Mouse (Mus musculus) forebrain, embryonic 13.5 days (tissue): ENCODE data around the gene Dhx37. TPM values are rescaled to one million over a fixed set of nuclear protein-coding genes. Genes with fewer than 3 reads are reported as not detected.
"Not testable (repeated sequence)": the region's sequence is repeated elsewhere in the genome, so short reads cannot be mapped to it uniquely, and the experiment has no call there.

Experiments
- ATAC-seq: fragments of 200-750 bp; cut with Nextera tagmentation; 2 replicates; pipeline ENCODE4 v1.8.0; 2017
- H3K27ac ChIP-seq: fragments of 300-500 bp; sonication (generic); 2 replicates; pipeline ENCODE4 v1.5.1; 2015; ENCODE audit warnings: inconsistent platforms, mild to moderate bottlenecking, moderate library complexity
- H3K27me3 ChIP-seq: fragments of 300-500 bp; sonication (generic); 2 replicates; pipeline ENCODE4 v1.6.1; 2015; ENCODE audit warnings: mild to moderate bottlenecking, inconsistent platforms
- H3K36me3 ChIP-seq: fragments of 300-500 bp; sonication (generic); 2 replicates; pipeline ENCODE4 v1.6.1; 2015; ENCODE audit warnings: mild to moderate bottlenecking, inconsistent platforms; ENCODE audit not compliant: poor library complexity, severe bottlenecking
- H3K4me1 ChIP-seq: fragments of 300-500 bp; sonication (generic); 2 replicates; pipeline ENCODE4 v1.6.1; 2015; ENCODE audit warnings: inconsistent platforms
- H3K4me2 ChIP-seq: fragments of 300-500 bp; sonication (generic); 2 replicates; pipeline ENCODE4 v1.6.1; 2015; ENCODE audit warnings: inconsistent platforms, mild to moderate bottlenecking, moderate library complexity
- H3K4me3 ChIP-seq: fragments of 300-500 bp; sonication (generic); 2 replicates; pipeline ENCODE4 v1.5.1; 2015; ENCODE audit warnings: mild to moderate bottlenecking, inconsistent platforms
- H3K9ac ChIP-seq: fragments of 300-500 bp; sonication (generic); 2 replicates; pipeline ENCODE4 v1.6.1; 2015; ENCODE audit warnings: mild to moderate bottlenecking, inconsistent platforms
- H3K9me3 ChIP-seq: fragments of 300-500 bp; sonication (generic); replicated peaks from 2 replicates; pipeline ENCODE4 v1.6.1; 2016; ENCODE audit warnings: inconsistent platforms
- WGBS: fragments of 180-500 bp; shearing (Covaris S2); methylation state at CpG from one replicate; pipeline ENCODE4 v1.1.7; 2015; 5-methylcytosine and 5-hydroxymethylcytosine counted together
- polyA plus RNA-seq: library from polyadenylated mRNA; unstranded; fragments of >200 nt; fragmentation: Nextera tagmentation; extraction: Ambion mirVana; gene quantifications from 2 replicates; pipeline ENCODE4 v1.2.1, GENCODE M21; 2015

Dhx37 gene
- polyA plus RNA-seq, 1 experiment from 2014 or later: 10.2 TPM

DNA sequence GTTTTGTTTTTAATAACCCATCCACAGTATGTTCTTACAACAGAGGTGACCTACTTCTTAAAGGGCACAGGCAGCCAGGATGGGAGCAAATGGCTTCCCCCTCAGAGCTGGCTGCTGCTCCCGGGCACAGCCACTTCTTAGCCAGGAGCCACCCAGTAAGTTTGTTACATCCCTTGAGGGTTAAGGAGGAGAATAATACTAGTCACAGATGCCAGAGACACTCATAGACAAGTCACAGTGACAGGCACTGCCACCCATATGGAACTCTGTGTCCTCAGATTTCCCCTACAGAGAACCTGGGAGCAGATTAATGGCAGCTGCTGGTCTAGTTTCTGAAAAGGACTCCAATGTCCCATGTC lies 41.3 kb downstream of the Dhx37 start:
- peak overlapping the region; percentile 67 for H3K4me2 ChIP-seq
- peaks cover 41% of the 10 kb centered on the region for H3K4me1 ChIP-seq
- H3K9me3 ChIP-seq: no peaks in the 10 kb centered on the region
- H3K27me3 ChIP-seq: no peaks in the 10 kb centered on the region
- H3K9ac ChIP-seq: peak overlapping the region; percentile 45
- WGBS: 23% methylated on average over 1 of the region's 1 CpGs
- 0 out of 2 replicates have a peak, but pooled peaks cover 4% of the 10 kb centered on the region for H3K36me3 ChIP-seq
- H3K4me3 ChIP-seq: peak overlapping the region; percentile 34; the same call in 1 of the 2 replicates
- peak; percentile 1; the same call in 1 of the 2 replicates for ATAC-seq
- H3K27ac ChIP-seq: peak overlapping the region; percentile 100

DNA sequence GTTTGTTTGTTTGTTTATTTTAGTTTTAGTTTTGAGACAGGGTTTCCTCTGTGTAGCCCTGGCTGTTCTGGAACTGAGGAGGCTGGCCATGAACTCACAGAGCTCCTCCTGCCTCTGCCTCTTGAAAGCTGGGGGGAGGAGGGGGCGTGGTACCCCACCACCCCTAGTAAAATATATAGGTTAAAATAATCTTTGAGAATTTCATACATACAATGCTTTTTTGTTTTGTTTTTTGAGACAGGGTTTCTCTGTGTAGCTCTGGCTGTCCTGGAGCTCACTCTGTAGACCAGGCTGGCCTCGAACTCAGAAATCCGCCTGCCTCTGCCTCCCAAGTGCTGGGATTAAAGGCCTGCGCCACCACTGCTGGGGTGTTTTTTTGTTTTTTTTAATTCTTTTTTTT lies 41.7 kb downstream of the Dhx37 start:
- Histone ChIP-seq H3K27ac (peak overlapping the region; percentile 100), H3K4me1 (peaks cover 41% of the 10 kb centered on the region)
- H3K4me2 ChIP-seq, ATAC-seq, H3K27me3 ChIP-seq, H3K4me3 ChIP-seq, H3K36me3 ChIP-seq, H3K9ac ChIP-seq, H3K9me3 ChIP-seq: not testable (repeated sequence)
- WGBS: 100% methylated on average over 4 of the region's 4 CpGs

DNA sequence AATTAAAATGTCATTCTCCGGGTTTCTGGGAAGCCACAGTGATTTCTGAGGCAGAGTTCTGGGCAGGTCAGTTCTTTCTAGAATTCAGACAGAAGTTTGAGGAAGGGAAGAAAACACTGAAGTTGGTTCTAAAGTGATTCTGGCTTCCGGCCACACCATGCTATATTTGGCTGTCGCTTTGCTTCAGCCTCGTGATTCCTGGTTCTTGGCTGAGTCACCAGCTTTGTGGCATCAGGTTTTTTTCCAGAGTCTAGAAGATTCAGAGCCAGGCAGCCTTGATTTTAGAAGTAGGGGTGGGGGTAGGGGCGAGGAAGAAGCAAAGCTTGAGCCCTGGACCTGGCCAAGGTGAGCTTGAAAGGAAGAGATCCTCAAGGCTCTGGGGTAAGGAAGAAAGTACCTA lies 42.3 kb downstream of the Dhx37 start:
- Histone ChIP-seq H3K4me1 (peaks cover 41% of the 10 kb centered on the region), H3K4me2 (no peak overlapping the region), H3K9me3 (no peaks in the 10 kb centered on the region), H3K4me3 (no peak overlapping the region), H3K27me3 (no peaks in the 10 kb centered on the region), H3K27ac (no peak overlapping the region; the same call in 1 of the 2 replicates), H3K36me3 (0 out of 2 replicates have a peak, but pooled peaks cover 4% of the 10 kb centered on the region), H3K9ac (no peak overlapping the region)
- no peak for ATAC-seq
- 90% methylated on average over 5 of the region's 5 CpGs for WGBS

DNA sequence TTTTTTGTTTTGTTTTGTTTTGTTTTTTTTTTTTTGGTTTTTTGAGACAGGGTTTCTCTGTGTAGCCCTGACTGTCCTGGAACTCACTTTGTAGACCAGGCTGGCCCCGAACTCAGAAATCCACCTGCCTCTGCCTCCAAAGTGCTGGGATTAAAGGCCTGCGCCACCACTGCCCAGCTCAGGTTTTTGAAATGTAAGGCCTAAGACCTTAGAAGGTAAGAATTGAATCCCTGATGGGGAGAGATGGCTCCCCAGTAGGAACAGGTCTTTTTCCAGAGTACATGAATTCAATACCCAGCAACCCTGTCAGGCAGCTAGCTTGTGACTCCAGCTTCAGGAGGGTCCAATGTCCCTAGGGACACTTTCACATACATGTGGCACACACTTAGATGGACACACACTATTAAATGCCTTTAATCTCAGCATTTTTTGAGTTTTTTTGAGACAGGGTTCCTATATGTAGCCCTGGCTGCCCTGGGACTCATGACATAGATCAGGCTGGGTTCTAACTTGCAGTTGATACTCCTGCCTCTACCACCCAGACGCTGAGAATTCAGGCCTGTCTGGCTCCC lies 42.9 kb downstream of the Dhx37 start:
- Histone ChIP-seq H3K36me3 (peaks cover 5% of the 10 kb centered on the region), H3K4me1 (peaks cover 42% of the 10 kb centered on the region), H3K9me3 (no peaks in the 10 kb centered on the region), H3K27ac (peak overlapping the region; percentile 94; the same call in 1 of the 2 replicates), H3K9ac (no peak overlapping the region), H3K4me3 (no peak overlapping the region), H3K27me3 (no peaks in the 10 kb centered on the region), H3K4me2 (no peak overlapping the region)
- WGBS: 96% methylated on average over 3 of the region's 3 CpGs
- no peak for ATAC-seq

DNA sequence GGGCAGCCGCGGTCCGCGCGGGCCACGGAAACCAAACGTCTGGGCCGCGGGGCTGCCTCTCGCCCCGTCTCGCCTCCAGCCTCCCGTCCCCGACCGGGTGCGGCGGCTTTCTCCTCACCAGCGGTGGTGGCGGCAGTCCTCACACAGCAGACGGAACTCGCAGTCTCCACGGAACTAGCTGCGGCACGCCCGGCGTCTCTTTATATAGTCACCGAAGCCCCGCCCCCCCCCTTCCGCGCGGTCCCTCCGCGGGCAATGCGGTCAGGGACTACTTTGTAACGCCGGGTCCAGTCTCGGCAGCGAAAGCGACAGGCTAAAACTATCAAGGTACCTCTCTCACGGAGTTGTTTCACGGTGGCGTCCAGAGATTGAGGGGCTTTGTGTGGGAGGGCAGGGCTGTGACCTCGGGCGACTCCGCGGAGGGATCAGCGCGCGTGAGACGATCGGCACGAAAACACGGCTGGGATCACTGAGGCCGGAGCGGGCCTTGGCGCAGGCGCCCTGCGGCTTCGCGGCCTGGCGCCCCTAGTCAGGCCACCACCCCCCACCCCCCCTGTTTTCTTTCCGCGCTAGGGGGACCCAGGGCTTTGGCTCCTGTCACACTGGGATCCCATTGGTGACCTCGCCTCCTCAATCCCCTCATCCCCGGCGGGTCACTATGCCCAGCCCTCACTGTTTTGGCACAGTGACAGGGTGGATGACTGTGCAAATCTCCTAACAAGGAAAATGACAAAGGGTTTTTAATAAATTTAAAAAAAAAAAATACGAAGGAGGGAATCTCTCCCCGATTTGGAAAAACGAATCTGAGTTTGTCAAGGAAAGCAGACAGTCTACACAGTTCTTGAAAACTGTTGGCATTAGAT lies 44.1 kb downstream of the Dhx37 start, which contains the start of gene Ubc:
Gene Ubc, minus strand, starts transcription at position 624 of the 863 bp plus-strand sequence.
- peak within 1 kb of the TSS; percentile 99 for H3K4me3 ChIP-seq
- peak within 1 kb of the TSS; percentile 94 for H3K27ac ChIP-seq
- WGBS: under 1% methylated on average over 66 of the region's 69 CpGs
- H3K4me1 ChIP-seq: peaks cover 46% of the 10 kb centered on the region
- H3K36me3 ChIP-seq: peaks cover 17% of the 10 kb centered on the region
- no peaks in the 10 kb centered on the region for H3K27me3 ChIP-seq
- peak within 1 kb of the TSS; percentile 98 for H3K9ac ChIP-seq
- H3K9me3 ChIP-seq: no peaks in the 10 kb centered on the region
- peak within 1 kb of the TSS; percentile 99 for H3K4me2 ChIP-seq
- ATAC-seq: peak; percentile 57

DNA sequence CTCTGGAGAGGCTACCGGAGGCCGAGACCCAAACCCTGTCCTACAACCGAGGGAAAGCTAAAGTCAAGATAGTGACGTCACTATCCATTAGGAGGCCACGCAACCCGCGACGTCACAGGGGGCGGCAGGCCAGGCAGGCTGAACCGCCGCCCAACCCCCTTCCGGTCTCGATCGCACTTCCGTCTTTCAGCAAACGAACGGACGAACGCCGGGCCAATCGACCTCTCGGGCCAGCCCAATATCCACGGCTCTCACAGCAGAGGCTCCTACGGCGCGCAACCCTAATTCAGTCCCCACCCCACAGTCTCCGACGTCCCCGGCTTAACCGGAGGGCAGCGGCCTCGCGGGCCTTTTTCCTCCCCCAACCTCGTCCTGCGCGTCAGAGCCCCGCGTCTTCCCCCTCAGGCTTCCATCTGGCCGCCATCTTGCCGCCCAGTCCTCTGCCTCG lies 44.8 kb downstream of the Dhx37 start, which contains the start of gene Gm10382:
Gene Gm10382, plus strand, starts transcription at position 192 of the 448 bp plus-strand sequence.
- Histone ChIP-seq H3K4me3 (peak within 1 kb of the TSS; percentile 99), H3K27me3 (no peaks in the 10 kb centered on the region), H3K4me1 (peaks cover 47% of the 10 kb centered on the region), H3K4me2 (peak within 1 kb of the TSS; percentile 99), H3K9ac (peak within 1 kb of the TSS; percentile 98), H3K9me3 (no peaks in the 10 kb centered on the region), H3K36me3 (peaks cover 22% of the 10 kb centered on the region), H3K27ac (peak within 1 kb of the TSS; percentile 94)
- 1% methylated on average over 41 of the region's 41 CpGs for WGBS
- ATAC-seq: peak; percentile 34

DNA sequence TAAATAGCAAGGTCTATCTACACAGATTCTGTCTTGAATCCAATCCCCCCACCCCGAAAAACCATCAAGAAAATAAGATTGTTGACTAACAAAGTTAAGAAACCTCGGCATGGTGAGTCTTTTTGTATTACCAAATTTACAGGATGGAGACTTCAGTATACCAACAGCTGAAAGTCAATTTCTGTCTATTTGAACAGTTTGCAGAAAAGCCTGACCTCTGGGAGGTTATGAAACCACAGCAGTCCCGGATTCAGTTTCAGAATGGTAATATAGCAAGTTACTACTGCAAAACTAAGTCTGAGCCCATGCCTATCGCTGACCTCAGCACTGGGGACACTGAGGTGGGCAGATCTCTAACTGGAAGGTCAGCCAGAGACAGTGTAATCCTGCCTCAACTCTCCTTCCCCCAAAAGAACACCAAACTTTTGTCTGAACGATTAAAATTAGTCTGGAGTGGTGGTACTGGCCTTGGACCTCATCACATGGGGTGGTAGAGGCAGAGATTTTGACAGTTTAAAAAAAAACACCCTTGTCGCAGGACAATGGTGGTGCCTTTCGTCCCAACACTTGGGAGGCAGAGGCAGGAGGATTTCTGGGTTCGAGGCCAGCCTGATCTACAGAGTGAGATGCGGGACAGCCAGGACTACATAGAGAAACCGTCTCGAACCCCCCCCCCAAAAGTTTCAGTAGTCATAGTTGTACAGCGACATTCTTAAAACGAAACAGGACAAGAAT lies 45.4 kb downstream of the Dhx37 start:
- peak overlapping the region; percentile 98 for H3K9ac ChIP-seq
- peaks cover 44% of the 10 kb centered on the region for H3K4me1 ChIP-seq
- peak overlapping the region; percentile 99 for H3K4me3 ChIP-seq
- no peaks in the 10 kb centered on the region for H3K27me3 ChIP-seq
- peak overlapping the region; percentile 99 for H3K4me2 ChIP-seq
- H3K27ac ChIP-seq: no peak overlapping the region; the same call in 1 of the 2 replicates
- no peak for ATAC-seq
- no peaks in the 10 kb centered on the region for H3K9me3 ChIP-seq
- WGBS: 28% methylated on average over 13 of the region's 13 CpGs
- H3K36me3 ChIP-seq: peaks cover 23% of the 10 kb centered on the region

DNA sequence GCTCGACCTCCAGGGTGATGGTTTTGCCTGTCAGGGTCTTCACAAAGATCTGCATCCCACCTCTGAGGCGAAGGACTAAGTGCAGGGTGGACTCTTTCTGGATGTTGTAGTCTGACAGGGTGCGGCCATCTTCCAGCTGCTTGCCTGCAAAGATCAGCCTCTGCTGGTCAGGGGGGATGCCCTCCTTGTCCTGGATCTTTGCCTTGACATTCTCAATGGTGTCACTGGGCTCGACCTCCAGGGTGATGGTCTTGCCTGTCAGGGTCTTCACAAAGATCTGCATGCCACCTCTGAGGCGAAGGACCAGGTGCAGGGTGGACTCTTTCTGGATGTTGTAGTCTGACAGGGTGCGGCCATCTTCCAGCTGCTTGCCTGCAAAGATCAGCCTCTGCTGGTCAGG lies 46.6 kb downstream of the Dhx37 start:
- H3K4me2 ChIP-seq, H3K27me3 ChIP-seq, H3K9ac ChIP-seq, H3K9me3 ChIP-seq, H3K4me3 ChIP-seq, H3K27ac ChIP-seq, ATAC-seq: not testable (repeated sequence)
- 90% methylated on average over 5 of the region's 6 CpGs for WGBS
- peaks cover 34% of the 10 kb centered on the region for H3K4me1 ChIP-seq
- H3K36me3 ChIP-seq: peaks cover 25% of the 10 kb centered on the region

DNA sequence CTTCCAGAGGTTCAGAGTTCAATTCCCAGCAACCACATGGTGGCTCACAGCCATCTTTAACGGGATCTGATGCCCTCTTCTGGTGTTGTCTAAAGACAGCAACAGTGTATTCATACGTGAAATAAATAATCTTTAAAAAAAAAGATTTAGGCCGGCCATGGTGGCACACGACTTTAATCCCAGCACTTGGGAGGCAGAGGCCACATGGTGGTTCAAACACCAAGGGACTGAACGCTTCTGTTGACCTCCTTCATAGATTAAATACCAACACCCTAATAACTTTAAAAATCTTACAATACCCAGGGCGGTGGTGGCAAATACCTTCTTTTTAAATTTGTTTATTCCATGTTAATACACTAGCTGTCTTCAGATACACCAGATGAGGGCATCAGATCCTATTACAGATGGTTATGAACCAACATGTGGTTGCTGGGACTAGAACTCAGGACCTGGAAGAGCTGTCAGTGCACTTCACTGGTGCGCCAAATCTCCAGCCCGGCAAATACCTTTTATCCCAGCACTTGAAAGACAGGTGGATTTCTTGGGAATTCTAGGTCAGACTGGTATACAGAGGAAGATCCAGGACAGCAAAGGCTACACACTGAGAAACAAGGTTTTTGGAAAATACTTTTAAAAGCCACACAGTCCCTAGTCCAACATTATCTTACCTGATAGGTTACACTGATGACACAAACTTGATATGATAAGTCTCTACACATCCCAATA lies 48.5 kb downstream of the Dhx37 start:
- Histone ChIP-seq H3K36me3 (peaks cover 25% of the 10 kb centered on the region), H3K4me1 (peaks cover 32% of the 10 kb centered on the region), H3K4me3 (no peak overlapping the region), H3K27me3 (no peaks in the 10 kb centered on the region), H3K9me3 (no peaks in the 10 kb centered on the region), H3K4me2 (peak overlapping the region; percentile 8), H3K27ac (no peak overlapping the region), H3K9ac (no peak overlapping the region)
- no peak for ATAC-seq
- WGBS: 71% methylated on average over 8 of the region's 8 CpGs

DNA sequence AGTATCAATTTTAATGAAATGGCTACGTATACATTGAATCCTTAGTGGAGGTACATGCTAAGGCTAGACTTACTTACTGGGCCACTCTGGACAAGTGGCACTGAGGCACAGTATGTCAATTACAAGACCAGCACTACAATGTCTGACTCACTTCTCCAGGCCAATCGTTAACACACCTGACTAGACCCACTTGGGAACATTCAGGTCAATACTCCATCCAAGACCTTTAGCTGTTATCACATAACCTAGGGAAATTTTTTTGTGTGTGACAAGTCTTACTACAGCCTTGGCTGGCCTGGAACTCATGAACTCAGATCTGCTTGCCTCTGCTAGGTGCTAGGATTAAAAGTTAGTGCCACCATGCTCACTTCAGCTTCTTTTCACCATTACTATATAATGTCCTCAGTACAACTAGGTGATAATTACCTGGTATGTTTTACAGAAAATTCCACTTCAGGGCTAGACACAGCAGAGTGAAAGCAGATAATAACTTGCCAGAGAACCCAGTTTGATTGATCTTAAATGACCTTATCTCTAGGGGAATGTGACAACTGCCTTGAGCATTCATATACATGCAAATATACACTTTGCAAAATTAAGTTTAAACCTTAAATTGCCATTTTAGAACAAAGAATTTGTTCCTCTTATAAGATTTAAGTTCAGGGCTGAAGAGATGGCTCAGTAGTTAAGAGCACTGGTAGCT lies 49.3 kb downstream of the Dhx37 start:
- WGBS: 86% methylated on average over 2 of the region's 2 CpGs
- H3K27me3 ChIP-seq: no peaks in the 10 kb centered on the region
- H3K4me1 ChIP-seq: peaks cover 28% of the 10 kb centered on the region
- H3K27ac ChIP-seq: peak overlapping the region; percentile 10; the same call in 1 of the 2 replicates
- no peaks in the 10 kb centered on the region for H3K9me3 ChIP-seq
- no peak for ATAC-seq
- H3K4me3 ChIP-seq: no peak overlapping the region
- peaks cover 25% of the 10 kb centered on the region for H3K36me3 ChIP-seq
- H3K4me2 ChIP-seq: 0 out of 2 replicates have a peak overlapping the region, but pooled peaks have one; percentile 8
- no peak overlapping the region for H3K9ac ChIP-seq
